Mouse (Mus musculus) frontal cortex, postnatal 14 days (tissue): ENCODE data around the gene Cyp2c39.
"Not testable (repeated sequence)": the region's sequence is repeated elsewhere in the genome, so short reads cannot be mapped to it uniquely, and the experiment has no call there.

Experiments used
- DNase-seq, 2 experiments: peaks; one replicate each; pipeline ENCODE4 v3.0.0; 2022; ENCODE audit warnings: low spot score in 2 of 2

The Cyp2c39 gene

DNA sequence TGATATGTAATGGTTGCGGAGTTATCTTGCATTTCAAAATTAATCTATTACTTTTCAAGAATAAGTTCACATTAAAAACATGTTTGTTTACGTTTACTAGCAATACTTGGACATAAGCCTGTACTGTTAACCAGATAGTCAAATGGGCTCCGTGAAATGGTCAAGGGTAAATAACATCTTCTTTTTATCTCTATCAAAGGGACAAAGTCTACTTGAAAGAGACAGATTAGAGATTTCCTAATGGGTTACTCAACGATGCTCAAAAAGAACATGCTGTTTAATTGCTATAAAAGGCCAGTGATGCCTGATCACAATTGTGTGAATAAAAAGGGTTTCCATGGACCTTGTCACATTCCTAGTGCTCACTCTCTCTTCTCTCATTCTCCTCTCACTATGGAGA, at the start of gene Cyp2c39:
TSS of gene Cyp2c39 (plus strand) at position 329 of the 400 bp plus-strand sequence.
- DNase-seq: no peak

DNA sequence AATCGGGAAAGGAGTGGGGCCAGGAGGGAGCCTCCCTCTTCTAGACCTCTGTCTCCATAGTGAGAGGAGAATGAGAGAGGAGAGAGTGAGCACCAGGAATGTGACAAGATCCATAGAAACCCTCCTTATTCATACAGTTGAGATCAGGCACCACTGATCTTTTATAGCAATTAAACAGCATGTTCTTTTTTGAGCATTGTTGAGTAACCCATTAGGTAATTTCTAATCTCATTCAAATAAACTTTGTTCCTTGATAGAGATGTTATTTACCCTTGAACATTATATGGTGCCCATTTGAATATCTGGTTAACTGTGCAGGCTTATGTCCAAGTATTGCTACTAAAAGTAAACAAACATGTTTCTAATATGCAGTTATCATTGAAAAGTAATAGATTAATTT, 47.7 kb upstream of the Cyp2c39 start, which contains the start of gene Cyp2c38:
TSS of gene Cyp2c38 (minus strand) at position 135 of the 400 bp plus-strand sequence.
- DNase-seq: no peak

DNA sequence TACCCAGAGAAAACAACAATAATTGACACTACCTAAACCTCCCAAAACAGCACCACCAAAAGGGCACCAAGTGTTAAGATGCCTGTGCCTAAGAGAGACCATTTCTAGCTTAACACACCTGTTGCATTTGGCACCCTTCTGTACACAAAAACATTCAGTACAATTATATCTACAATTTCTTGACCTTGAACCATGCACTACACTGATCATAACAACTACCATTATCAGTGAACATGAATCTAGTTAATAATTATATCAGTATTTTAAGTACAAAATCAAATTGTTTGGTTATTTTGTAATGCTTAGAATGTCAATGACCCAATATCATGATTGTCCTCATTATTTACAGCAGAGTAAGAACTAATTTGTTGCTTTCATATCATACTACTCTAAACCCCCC, 46.7 kb upstream of the Cyp2c39 start:
- DNase-seq: no peak

DNA sequence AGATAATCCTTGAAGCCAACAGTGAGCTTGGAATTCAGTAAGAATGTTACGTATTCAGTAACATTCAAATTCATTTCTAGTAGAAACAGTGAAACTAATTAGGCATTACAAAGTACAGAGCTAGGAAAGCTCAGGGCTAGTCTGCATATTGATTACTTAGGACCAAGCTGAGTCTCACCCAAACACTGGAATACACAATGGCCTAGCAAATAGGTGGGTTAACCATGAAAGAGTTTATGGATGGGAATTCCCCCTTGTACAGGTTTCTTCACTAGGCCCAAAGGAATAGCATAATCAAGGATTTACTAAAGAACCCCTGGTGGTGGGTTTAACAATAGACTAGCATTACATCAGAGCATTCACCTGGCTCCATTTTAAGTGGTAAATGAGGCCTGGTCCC, 26.7 kb upstream of the Cyp2c39 start:
- not testable (repeated sequence) for DNase-seq

DNA sequence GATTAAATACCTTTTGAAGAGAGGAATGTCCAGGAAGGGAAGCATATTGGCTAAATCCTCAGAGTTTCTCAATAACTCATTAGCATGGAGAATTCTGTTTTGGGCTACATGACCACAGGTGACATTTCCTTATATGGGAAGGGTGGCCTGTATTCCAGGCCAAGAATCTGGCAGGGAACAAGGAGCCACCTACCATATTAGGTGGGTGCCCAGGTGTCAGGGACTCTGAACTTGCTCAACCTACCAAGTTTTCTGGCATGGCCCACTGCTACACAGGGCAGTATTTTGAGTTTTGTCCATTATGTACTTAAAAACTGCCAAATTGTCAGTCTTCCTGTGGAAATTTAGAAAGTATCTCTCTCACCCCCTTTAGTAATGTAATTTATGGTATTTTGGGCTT, 4.3 kb upstream of the Cyp2c39 start:
- DNase-seq: no peak

DNA sequence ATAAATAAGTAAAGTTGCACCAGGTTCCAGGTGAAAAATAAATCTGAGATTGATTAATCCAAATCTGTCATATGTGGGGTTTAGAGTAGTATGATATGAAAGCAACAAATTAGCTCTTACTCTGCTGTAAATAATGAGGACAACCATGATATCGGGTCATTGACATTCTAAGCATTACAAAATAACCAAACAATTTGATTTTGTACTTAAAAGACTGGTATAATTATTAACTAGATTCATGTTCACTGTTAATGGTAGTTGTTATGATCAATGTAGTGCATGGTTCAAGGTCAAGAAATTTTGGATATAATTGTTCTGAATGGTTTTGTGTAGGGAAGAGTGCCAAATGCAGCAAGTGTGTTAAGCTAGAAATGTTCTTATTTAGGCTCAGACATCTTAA, 1.1 kb upstream of the Cyp2c39 start:
- no peak for DNase-seq
